Mouse (Mus musculus): ENCODE data around the gene Tenm4. TPM values are rescaled to one million over a fixed set of nuclear protein-coding genes. Genes with fewer than 3 reads are reported as not detected.

The Tenm4 gene
- total and polyA plus RNA-seq, 3 experiments: 9.2 to 15.2 TPM; not detected in 1

DNA sequence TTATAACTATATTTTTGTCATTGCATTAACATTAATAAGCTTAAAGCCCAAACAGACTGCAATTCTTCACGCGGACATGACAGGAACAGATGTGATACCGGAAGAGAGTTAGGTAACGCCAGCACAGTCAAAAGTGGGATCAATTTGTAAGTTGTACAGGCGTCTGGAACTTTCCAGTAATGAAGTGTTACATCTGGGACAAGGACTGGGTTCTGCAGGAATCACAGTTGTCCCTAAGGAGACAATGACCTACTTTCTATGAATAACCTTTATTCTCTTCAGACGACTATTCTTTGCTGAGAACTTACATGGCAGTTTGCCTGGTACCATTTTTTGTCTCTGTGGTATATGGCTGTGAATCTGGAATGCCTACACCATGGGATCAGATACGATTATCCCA, 214.8 kb downstream of the Tenm4 start:
- H3K27me3 ChIP-seq (ENCODE audit: control insufficient read depth in 1 of 2, insufficient read depth in 2 of 2, low read length in 2 of 2): no peaks in the 10 kb centered on the region
- no peaks in the 10 kb centered on the region for H3K79me2 ChIP-seq (ENCODE audit: control insufficient read depth, insufficient read depth, low read length, poor library complexity)
- H3K27ac ChIP-seq (ENCODE audit: control insufficient read depth, low read depth, low read length): no peak overlapping the region
- H3K4me1 ChIP-seq (ENCODE audit: control insufficient read depth in 1 of 2, insufficient read depth in 2 of 2, low read length in 2 of 2): no peaks in the 10 kb centered on the region
- no peaks in the 10 kb centered on the region for H3K36me3 ChIP-seq (ENCODE audit: control insufficient read depth in 1 of 2, insufficient read depth in 2 of 2, low read length in 2 of 2)
- no peak overlapping the region for H3K9ac ChIP-seq (ENCODE audit: control insufficient read depth, low read depth, low read length, poor library complexity, severe bottlenecking)
- no peak for TF ChIP-seq RAD21 (IDR thresholded peaks at IDR 0.05; ENCODE audit: low read depth, low read length)
- no peak for TF ChIP-seq HCFC1 (IDR thresholded peaks at IDR 0.05; ENCODE audit: low read depth, low read length)
- TF ChIP-seq USF1 (IDR thresholded peaks at IDR 0.05; ENCODE audit: low read depth, low read length): no peak
- TF ChIP-seq NRF1 (IDR thresholded peaks at IDR 0.05; ENCODE audit: insufficient read depth, low read depth, low read length, poor library complexity, severe bottlenecking): no peak
- no peak for TF ChIP-seq ELF1 (IDR thresholded peaks at IDR 0.05; ENCODE audit: low read depth, low read length)
- no peak for DNase-seq (ENCODE audit: low read depth, low spot score)
- no peak overlapping the region for H3K4me3 ChIP-seq (ENCODE audit: control insufficient read depth in 1 of 2, insufficient read depth in 1 of 2, low read depth in 2 of 2, low read length in 2 of 2)
- H3K9me3 ChIP-seq (replicated peaks; ENCODE audit: insufficient read depth, low read length): no peaks in the 10 kb centered on the region

DNA sequence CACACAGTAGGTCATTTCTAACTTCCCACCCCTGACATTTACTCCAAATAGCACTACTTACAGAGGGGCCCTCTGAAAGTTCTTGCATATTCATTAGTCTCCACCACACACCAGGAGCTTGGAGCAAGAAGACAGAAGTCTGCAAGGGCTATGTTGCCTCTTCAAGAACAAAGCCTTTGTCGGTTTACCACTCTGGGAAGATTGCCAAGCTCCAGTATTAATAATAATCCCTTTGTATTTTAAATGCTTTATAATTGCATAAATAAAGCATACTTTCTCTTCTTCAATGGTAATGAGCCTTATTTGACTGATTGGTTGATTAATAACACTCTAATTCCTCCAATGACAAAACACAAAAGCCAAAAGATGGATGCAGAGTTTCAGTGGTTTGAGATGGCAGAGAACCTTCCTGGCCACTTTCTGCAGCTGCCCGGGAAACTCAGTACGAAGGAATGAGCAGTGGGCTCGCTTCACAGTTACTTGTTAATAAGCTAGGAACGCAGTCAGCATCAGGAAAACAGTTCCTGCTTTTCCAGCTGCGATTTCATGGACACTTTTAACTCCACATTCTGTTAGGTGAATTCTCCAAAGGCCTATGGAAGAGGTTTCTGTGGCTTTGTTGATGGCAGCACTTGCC, 219.1 kb downstream of the Tenm4 start:
- no peaks in the 10 kb centered on the region for H3K4me1 ChIP-seq (ENCODE audit: control insufficient read depth in 1 of 2, insufficient read depth in 2 of 2, low read length in 2 of 2)
- H3K27ac ChIP-seq (ENCODE audit: control insufficient read depth, low read depth, low read length): no peak overlapping the region
- no peaks in the 10 kb centered on the region for H3K79me2 ChIP-seq (ENCODE audit: control insufficient read depth, insufficient read depth, low read length, poor library complexity)
- H3K36me3 ChIP-seq (ENCODE audit: control insufficient read depth in 1 of 2, insufficient read depth in 2 of 2, low read length in 2 of 2): no peaks in the 10 kb centered on the region
- DNase-seq (ENCODE audit: low read depth, low spot score): no peak
- no peaks in the 10 kb centered on the region for H3K9me3 ChIP-seq (replicated peaks; ENCODE audit: insufficient read depth, low read length)
- H3K4me3 ChIP-seq (ENCODE audit: control insufficient read depth in 1 of 2, insufficient read depth in 1 of 2, low read depth in 2 of 2, low read length in 2 of 2): no peak overlapping the region
- no peaks in the 10 kb centered on the region for H3K27me3 ChIP-seq (ENCODE audit: control insufficient read depth in 1 of 2, insufficient read depth in 2 of 2, low read length in 2 of 2)
- no peak overlapping the region for H3K9ac ChIP-seq (ENCODE audit: control insufficient read depth, low read depth, low read length, poor library complexity, severe bottlenecking)
- TF ChIP-seq JUND (IDR thresholded peaks at IDR 0.05; ENCODE audit: low read depth, low read length) (no peak), TBP (IDR thresholded peaks at IDR 0.05; ENCODE audit: low read depth, low read length) (no peak), MAZ (IDR thresholded peaks at IDR 0.05; ENCODE audit: low read depth, low read length) (no peak), RCOR1 (IDR thresholded peaks at IDR 0.05; ENCODE audit: low read depth, low read length) (no peak), ZC3H11A (IDR thresholded peaks at IDR 0.05; ENCODE audit: low read depth, low read length) (no peak), ZKSCAN1 (IDR thresholded peaks at IDR 0.05; ENCODE audit: low read depth, low read length) (no peak), ZMIZ1 (IDR thresholded peaks at IDR 0.05; ENCODE audit: low read depth, low read length) (no peak), RAD21 (IDR thresholded peaks at IDR 0.05; ENCODE audit: low read depth, low read length) (no peak), MAFK (IDR thresholded peaks at IDR 0.05; ENCODE audit: borderline replicate concordance, low read depth, low read length) (no peak), HCFC1 (IDR thresholded peaks at IDR 0.05; ENCODE audit: low read depth, low read length) (no peak), ELF1 (IDR thresholded peaks at IDR 0.05; ENCODE audit: low read depth, low read length) (no peak), EP300 (IDR thresholded peaks at IDR 0.05; ENCODE audit: low read depth in 1 of 2, low read length in 2 of 2) (no peak), POLR2AphosphoS2 (IDR thresholded peaks at IDR 0.05; ENCODE audit: low read length) (no peak), TAL1 (IDR thresholded peaks at IDR 0.05; ENCODE audit: low read length) (no peak), KAT2A (conservative IDR thresholded peaks at IDR 0.05; ENCODE audit: low read depth, low read length) (no peak), MYB (IDR thresholded peaks at IDR 0.05; ENCODE audit: low read depth, low read length) (no peak), MXI1 (IDR thresholded peaks at IDR 0.05; ENCODE audit: low read depth, low read length) (no peak), USF1 (IDR thresholded peaks at IDR 0.05; ENCODE audit: low read depth, low read length) (no peak), TCF12 (IDR thresholded peaks at IDR 0.05; ENCODE audit: low read depth, low read length) (no peak), MEF2A (IDR thresholded peaks at IDR 0.05; ENCODE audit: extremely low read depth, insufficient replicate concordance, low read depth, low read length, poor library complexity, severe bottlenecking) (no peak)
